Mouse (Mus musculus): Measurements from ENCODE around the gene Gstp2. TPM values are rescaled to one million over a fixed set of nuclear protein-coding genes. Genes with fewer than 3 reads are reported as not detected.
"Not testable (repeated sequence)": the region's sequence is repeated elsewhere in the genome, so short reads cannot be mapped to it uniquely, and the experiment has no call there.

The Gstp2 gene
- total RNA-seq, 1 experiment from 2014 or later: not detected

GRCm38 (mm10) chr19:4072706-4073424, 27.0 kb upstream of the Gstp2 start:
- ATAC-seq (ENCODE audit: extremely low read depth, insufficient number of reproducible peaks, low FRiP score, poor library complexity, severe bottlenecking): no peak

GRCm38 (mm10) chr19:4071406-4071805, 25.6 kb upstream of the Gstp2 start:
- no peak for ATAC-seq (ENCODE audit: extremely low read depth, insufficient number of reproducible peaks, low FRiP score, poor library complexity, severe bottlenecking)

DNA sequence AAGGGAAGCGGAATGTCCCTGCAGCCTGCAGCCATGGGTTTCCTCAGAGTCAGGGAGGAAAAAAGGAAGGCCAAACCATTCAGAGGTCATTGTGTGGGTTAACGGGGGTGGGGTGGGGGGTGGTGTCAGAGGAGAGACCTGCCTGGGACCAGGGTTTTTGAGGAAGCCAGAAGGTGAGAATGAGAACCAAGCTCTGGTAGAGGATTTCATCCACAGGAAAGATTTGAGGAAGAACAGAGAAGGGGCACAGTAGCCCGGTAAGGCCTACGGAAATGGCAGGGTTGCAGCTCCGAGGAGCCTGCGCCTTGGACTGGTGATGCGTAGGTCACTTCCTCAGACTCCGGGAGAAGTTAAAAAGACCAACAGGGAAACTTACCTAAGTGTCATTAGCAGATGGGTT, 24.9 kb upstream of the Gstp2 start:
- ATAC-seq (ENCODE audit: extremely low read depth, insufficient number of reproducible peaks, low FRiP score, poor library complexity, severe bottlenecking): peak; percentile 75

- no peak for ATAC-seq (ENCODE audit: extremely low read depth, insufficient number of reproducible peaks, low FRiP score, poor library complexity, severe bottlenecking)
Observed at GRCm38 (mm10) chr19:4070311-4070710, 24.5 kb upstream of the Gstp2 start.

DNA sequence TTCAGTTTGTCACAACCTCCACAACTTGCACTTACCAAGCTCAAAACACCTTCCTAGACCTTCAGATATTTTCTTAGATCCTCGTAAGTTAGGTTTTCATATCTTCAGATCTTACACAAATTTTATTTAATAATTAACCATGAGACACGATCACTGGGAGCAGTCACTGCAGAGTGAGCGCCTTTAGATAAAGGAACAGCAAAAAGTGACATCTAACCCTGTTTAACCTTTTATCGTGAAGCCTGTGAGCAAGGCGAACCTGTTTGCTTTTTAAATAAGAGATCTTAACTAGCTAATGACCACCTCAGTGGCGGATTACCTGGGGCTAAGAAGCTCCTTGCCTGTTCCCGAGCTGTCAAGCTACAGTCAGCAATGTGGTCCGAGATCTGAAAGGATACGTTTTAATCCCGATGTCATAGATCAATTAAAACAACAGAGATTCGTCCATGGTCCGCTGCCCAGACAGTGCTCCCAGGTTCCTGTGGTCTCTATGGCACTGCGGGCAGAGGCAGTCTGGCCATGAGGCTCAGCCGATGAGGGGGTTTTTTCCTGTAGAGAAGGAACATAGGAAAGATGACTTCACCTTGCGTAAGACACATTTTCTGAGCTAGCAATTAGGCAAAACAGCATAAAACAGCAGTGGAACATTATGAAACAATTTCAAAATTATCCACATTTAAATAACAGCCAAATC, 23.0 kb upstream of the Gstp2 start:
- no peak for ATAC-seq (ENCODE audit: extremely low read depth, insufficient number of reproducible peaks, low FRiP score, poor library complexity, severe bottlenecking)

DNA sequence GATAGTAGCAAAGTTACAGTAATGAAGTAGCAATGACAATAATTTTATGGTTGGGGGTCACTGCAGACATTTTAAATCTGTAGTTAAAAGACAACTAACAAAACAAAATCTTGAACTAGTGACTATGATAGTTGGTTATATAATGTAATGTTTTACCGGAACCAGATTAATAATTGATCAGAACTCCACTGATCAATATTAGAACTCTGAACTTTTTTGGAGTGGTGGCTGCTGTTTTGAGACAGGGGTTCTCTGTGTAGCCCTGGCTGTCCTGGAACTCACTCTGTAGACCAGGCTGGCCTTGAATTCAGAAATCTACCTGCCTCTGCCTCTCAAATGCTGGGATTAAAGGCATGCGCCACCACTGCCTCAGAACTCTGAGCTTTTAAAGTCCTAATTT, 22.4 kb upstream of the Gstp2 start:
- ATAC-seq (ENCODE audit: extremely low read depth, insufficient number of reproducible peaks, low FRiP score, poor library complexity, severe bottlenecking): not testable (repeated sequence)

DNA sequence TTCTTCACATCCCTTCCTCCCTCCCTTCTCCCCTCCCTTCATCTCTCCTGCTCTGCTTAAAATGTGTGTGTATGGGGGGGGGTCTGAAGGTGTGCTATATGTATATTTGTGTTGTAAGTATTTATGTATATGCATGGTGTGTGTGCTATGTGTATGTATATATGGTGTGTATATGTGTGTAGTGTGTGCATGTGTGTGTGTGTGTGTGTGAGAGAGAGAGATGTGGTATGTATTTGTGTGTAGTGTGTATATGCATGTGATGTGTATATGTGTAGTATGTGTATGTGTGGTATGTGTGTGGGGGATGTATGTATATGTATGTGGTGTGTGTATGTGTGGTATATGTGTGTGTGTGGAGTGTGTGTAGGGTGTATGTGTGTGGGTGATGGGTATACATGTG, 21.1 kb upstream of the Gstp2 start:
- ATAC-seq (ENCODE audit: extremely low read depth, insufficient number of reproducible peaks, low FRiP score, poor library complexity, severe bottlenecking): no peak

DNA sequence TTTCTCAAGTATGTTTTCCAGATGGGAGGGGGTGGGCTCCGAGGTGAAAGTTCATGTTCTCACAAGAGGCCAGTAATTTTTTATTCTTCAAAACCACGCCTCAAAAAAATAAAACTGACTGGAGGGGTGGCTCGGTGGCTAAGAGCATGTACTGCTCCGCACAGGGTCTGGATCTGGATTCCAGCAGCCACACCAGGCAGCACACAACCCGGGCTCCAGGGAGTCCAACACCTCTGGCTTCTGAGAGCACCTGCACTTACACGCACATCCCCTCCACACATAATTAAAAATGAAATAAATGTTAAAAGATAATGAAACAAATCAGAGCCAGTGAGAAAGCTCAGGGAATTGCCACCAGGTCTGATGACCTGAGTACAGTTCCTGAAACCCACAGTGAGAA, 20.5 kb upstream of the Gstp2 start:
- no peak for ATAC-seq (ENCODE audit: extremely low read depth, insufficient number of reproducible peaks, low FRiP score, poor library complexity, severe bottlenecking)

- ATAC-seq (ENCODE audit: extremely low read depth, insufficient number of reproducible peaks, low FRiP score, poor library complexity, severe bottlenecking): not testable (repeated sequence)
Observed at GRCm38 (mm10) chr19:4064501-4064900, 18.7 kb upstream of the Gstp2 start.

DNA sequence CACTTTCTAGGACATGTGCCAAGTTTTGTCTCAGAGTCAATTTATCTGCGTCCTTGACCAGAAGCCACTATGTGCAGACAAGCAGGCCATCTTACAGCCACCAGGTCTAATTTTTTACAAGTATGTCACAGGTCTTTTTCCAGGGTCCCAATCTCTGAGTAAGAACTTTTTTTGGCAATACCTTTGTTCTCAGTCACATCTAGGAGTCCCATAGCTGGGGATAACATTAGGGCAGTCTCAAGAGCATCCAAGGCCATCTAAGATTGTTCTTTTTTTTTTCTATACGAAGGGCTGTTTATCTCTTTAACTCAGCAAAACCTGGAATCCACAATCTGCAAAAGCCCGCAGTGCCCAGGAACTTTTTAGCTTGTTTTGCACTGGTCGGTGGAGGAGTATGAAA, 17.5 kb upstream of the Gstp2 start:
- ATAC-seq (ENCODE audit: extremely low read depth, insufficient number of reproducible peaks, low FRiP score, poor library complexity, severe bottlenecking): not testable (repeated sequence)

- no peak for ATAC-seq (ENCODE audit: extremely low read depth, insufficient number of reproducible peaks, low FRiP score, poor library complexity, severe bottlenecking)
Observed at GRCm38 (mm10) chr19:4060899-4061465, 15.2 kb upstream of the Gstp2 start.

- ATAC-seq (ENCODE audit: extremely low read depth, insufficient number of reproducible peaks, low FRiP score, poor library complexity, severe bottlenecking): not testable (repeated sequence)
Observed at GRCm38 (mm10) chr19:4060044-4060898, 14.4 kb upstream of the Gstp2 start.

DNA sequence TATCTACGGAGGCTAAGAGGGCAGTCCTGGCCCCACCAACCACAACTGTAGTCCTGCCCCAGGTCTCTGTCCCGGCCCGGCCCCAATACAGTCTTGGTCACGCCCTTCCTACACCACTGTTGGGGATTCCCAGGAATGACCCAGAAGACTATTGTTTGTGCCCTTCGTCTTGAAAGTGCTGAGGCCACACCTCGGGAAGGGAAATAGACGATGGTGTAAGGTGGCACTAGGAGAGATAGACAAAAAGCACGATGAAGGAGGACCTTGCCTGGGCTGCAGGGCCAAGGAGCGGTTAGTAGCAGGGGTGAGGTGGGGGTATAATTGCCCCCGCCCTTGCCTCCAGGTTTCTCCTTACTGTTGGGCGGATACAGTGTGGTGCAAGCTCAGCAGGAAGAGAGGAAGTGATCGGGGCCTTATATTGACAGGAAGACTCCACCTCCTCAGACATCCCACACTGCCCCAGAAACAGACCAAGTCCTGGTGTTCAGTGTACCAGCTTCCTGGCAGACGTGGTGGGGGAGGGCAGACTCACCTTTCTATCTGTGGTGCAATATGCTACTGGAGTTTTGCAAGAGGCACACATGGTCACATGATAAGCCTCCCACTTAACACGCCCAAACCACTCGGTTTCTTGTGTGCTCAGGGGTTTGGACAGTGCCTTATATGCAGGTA, 13.4 kb upstream of the Gstp2 start, which contains the start of gene Gstp3:
Gene Gstp3, minus strand, starts transcription at position 501 of the 672 bp plus-strand sequence.
- peak; percentile 37 for ATAC-seq (ENCODE audit: extremely low read depth, insufficient number of reproducible peaks, low FRiP score, poor library complexity, severe bottlenecking)

GRCm38 (mm10) chr19:4058581-4058980, 12.8 kb upstream of the Gstp2 start:
- no peak for ATAC-seq (ENCODE audit: extremely low read depth, insufficient number of reproducible peaks, low FRiP score, poor library complexity, severe bottlenecking)

DNA sequence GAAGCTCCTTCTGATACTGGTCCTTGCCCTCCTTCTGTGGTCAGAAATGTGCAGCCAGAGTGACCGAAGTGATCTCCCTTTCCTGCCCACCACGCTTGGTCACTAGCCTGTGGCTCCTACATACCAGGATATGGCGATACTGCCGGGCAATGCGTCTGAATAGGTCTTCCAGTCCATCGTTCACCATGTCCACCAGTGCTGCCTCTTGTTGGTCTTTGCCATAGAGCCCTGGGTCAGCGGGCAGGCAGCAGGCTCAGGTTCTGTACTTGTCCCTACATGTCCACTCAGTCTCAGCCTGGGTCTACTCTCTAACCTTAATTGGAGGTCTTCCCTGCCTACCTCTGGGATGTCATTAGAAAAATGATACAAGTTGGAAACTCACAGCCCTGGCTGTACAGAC, 12.1 kb upstream of the Gstp2 start:
- ATAC-seq (ENCODE audit: extremely low read depth, insufficient number of reproducible peaks, low FRiP score, poor library complexity, severe bottlenecking): no peak

DNA sequence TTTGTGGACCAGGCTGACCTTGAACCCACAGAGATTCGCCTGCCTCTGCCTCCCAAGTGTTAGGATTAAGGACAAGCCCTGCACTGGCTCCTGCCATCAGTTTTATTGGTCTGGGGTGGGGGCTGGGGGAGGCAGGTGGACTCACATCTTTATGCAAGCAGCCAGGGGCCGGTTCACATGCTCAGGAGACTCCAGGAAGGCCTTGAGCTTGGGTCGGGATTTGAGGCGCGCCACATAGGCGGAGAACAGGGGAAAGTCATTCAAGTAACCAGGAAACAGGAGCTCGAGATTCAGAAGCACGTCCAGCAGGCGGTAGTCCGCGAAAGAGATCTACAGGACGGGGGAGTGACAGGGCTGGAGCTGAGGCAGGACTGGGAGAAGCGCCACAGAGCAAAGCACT, 11.6 kb upstream of the Gstp2 start:
- no peak for ATAC-seq (ENCODE audit: extremely low read depth, insufficient number of reproducible peaks, low FRiP score, poor library complexity, severe bottlenecking)

- no peak for ATAC-seq (ENCODE audit: extremely low read depth, insufficient number of reproducible peaks, low FRiP score, poor library complexity, severe bottlenecking)
Observed at GRCm38 (mm10) chr19:4056727-4057126, 10.9 kb upstream of the Gstp2 start.

- ATAC-seq (ENCODE audit: extremely low read depth, insufficient number of reproducible peaks, low FRiP score, poor library complexity, severe bottlenecking): no peak
Observed at GRCm38 (mm10) chr19:4055947-4056693, 10.3 kb upstream of the Gstp2 start.

All from neutrophil, adult 5-6 weeks (primary cell).